Mouse (Mus musculus): Measurements from ENCODE around the gene Lpin1. TPM values are rescaled to one million over a fixed set of nuclear protein-coding genes. Genes with fewer than 3 reads are reported as not detected.
A peak's percentile ranks its signal among the peaks of the same experiment; 100 is the strongest.

Gene Lpin1
- polyA plus RNA-seq, 1 experiment from 2014 or later, result 9.6 TPM

DNA sequence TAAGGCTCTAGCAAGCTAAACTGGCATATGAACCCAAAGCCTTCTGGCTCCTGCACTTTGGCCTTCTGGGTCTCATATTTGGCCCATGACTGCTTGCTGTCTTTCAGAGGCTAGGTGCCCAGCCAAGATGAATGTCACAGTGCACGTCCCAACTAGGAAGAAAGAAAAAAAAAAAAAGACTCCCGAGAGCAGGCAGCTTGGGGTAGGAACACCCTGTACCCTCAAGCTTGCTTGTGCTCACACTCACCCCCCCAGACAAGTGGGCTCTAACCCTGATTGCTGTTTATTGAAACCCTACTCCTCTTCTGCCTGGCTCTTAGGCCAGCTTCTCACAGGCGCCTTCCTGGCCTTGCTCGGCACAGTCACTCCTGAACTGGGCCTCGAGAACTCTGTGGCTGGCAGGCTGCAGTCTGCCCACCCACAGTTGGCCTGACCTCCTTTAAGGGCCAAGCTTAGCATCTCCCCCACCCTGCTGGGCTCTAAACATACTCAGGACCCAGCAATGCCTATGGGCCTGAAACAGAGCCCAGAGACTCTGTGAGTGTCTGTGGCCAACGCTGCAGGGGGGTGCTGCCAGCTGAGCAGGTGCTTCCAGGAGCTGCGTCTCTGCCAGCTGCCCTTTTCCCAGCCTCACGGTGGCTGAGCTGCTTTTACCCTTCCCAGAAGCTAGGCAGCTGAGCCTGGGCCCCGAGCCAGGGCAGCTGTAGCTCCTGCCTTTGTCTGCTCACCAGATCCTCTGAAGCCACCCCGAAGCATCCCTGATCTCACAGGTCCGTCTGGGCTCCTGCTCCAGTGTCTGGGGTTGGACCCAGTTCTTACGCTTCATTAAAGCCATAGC, 33.0 kb upstream of the Lpin1 start:
- H3K27me3 ChIP-seq (replicated peaks; ENCODE audit: control insufficient read depth, insufficient read depth, low read length), result no peaks in the 10 kb centered on the region
- WGBS, result 64% methylated on average over 12 of the region's 12 CpGs
- H3K9me3 ChIP-seq (ENCODE audit: control insufficient read depth, low read length), result no peaks in the 10 kb centered on the region
- H3K4me1 ChIP-seq (replicated peaks; ENCODE audit: control insufficient read depth, insufficient read depth, low read length), result no peaks in the 10 kb centered on the region
- no peak overlapping the region for H3K4me2 ChIP-seq
- no peak overlapping the region for H3K27ac ChIP-seq (ENCODE audit: low read depth, low read length)
- no peaks in the 10 kb centered on the region for H3K36me3 ChIP-seq (ENCODE audit: control insufficient read depth, insufficient read depth, low read length)
- H3K9ac ChIP-seq (ENCODE audit: low read depth, low read length), result no peak overlapping the region
- H3K4me3 ChIP-seq (ENCODE audit: low read depth, low read length), result no peak overlapping the region
- DNase-seq (ENCODE audit: low spot score) (no peak), ATAC-seq (replicated peaks; ENCODE audit: low FRiP score) (no peak)

DNA sequence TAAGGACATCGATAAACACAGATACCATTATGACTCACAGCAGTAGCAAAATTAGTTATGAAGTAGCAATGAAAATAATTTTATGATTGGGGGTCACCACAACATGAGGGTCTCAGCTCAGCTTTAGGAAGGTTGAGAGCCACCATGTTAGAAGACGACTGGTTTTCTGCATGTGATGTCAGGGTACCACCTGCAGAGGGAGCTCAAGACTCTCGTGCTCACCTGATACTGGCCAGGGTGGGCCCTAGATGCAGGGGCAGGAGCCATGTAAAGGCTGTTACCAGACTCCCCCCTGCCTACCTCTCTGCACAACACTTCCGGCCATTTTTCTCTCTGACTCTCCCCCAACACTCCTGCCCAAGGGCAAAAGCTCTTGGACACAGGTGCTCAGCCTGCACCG, 31.2 kb upstream of the Lpin1 start:
- H3K9me3 ChIP-seq (ENCODE audit: control insufficient read depth, low read length), result no peaks in the 10 kb centered on the region
- no peaks in the 10 kb centered on the region for H3K36me3 ChIP-seq (ENCODE audit: control insufficient read depth, insufficient read depth, low read length)
- 56% methylated on average over 5 of the region's 5 CpGs for WGBS
- H3K27ac ChIP-seq (ENCODE audit: low read depth, low read length), result no peak overlapping the region
- no peak overlapping the region for H3K9ac ChIP-seq (ENCODE audit: low read depth, low read length)
- no peak for ATAC-seq (replicated peaks; ENCODE audit: low FRiP score)
- no peaks in the 10 kb centered on the region for H3K4me1 ChIP-seq (replicated peaks; ENCODE audit: control insufficient read depth, insufficient read depth, low read length)
- H3K27me3 ChIP-seq (replicated peaks; ENCODE audit: control insufficient read depth, insufficient read depth, low read length), result no peaks in the 10 kb centered on the region
- no peak overlapping the region for H3K4me2 ChIP-seq
- no peak for DNase-seq (ENCODE audit: low spot score)
- H3K4me3 ChIP-seq (ENCODE audit: low read depth, low read length), result no peak overlapping the region

DNA sequence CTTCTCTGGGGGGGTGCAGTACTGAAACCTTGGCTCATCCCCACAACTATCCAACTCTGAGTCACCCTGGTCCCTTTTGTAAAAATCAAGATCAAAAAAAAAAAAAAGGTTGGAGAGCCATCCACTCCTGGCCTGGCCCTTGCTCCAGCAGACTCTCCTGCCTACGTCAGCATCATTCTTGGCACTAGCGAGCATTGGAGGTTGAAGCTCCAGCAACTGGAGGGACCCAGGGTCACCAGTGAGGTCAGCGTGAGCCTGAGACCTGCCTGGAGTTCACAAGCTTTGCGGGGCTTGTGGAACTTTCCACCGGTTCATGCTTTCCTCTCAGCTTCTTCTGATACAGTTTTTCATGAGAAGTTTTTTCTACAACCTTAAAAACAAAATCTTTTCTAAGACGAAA, 29.3 kb upstream of the Lpin1 start:
- Histone ChIP-seq H3K9ac (ENCODE audit: low read depth, low read length) (no peak overlapping the region), H3K9me3 (ENCODE audit: control insufficient read depth, low read length) (no peaks in the 10 kb centered on the region), H3K36me3 (ENCODE audit: control insufficient read depth, insufficient read depth, low read length) (no peaks in the 10 kb centered on the region), H3K27me3 (replicated peaks; ENCODE audit: control insufficient read depth, insufficient read depth, low read length) (no peaks in the 10 kb centered on the region), H3K27ac (ENCODE audit: low read depth, low read length) (no peak overlapping the region), H3K4me1 (replicated peaks; ENCODE audit: control insufficient read depth, insufficient read depth, low read length) (no peaks in the 10 kb centered on the region), H3K4me2 (no peak overlapping the region), H3K4me3 (ENCODE audit: low read depth, low read length) (no peak overlapping the region)
- no peak for ATAC-seq (replicated peaks; ENCODE audit: low FRiP score)
- DNase-seq (ENCODE audit: low spot score), result no peak
- WGBS, result 76% methylated on average over 6 of the region's 6 CpGs

DNA sequence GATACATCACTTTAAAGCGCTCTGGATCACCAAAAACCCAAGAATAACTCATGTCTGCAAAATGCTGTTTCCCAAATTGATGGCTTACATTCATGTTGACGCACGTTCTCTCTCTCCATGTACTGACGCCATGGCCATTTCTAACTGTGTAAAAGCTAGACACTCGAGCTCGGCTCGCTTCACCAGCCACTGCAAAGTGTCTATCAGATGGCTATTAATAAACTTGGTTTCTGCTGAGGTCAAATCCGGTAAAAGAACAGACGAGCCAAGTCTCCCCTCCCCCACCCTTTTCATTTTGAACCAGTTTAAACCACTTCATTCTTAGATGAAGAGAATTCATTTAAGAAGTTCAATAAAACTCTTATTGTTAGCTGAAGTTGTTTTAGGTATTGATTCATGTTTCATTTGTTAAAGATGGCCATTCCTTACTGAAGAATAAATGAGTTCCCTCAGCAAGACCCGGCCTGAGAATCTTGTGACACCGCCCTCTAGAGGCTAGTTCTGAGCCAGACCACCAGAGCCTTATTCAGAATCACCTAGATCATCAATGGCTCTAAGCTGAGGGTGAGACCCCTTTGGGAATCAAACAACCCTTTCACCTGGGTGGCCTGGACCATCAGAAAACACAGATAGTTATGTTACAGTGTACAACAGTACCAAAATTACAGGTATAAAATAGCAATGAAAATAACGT, 28.5 kb upstream of the Lpin1 start:
- Histone ChIP-seq H3K9ac (ENCODE audit: low read depth, low read length) (no peak overlapping the region), H3K27ac (ENCODE audit: low read depth, low read length) (no peak overlapping the region), H3K36me3 (ENCODE audit: control insufficient read depth, insufficient read depth, low read length) (no peaks in the 10 kb centered on the region), H3K27me3 (replicated peaks; ENCODE audit: control insufficient read depth, insufficient read depth, low read length) (no peaks in the 10 kb centered on the region), H3K4me3 (ENCODE audit: low read depth, low read length) (no peak overlapping the region), H3K9me3 (ENCODE audit: control insufficient read depth, low read length) (no peaks in the 10 kb centered on the region), H3K4me1 (replicated peaks; ENCODE audit: control insufficient read depth, insufficient read depth, low read length) (no peaks in the 10 kb centered on the region), H3K4me2 (no peak overlapping the region)
- WGBS, result 66% methylated on average over 12 of the region's 12 CpGs
- ATAC-seq (replicated peaks; ENCODE audit: low FRiP score) (no peak), DNase-seq (ENCODE audit: low spot score) (no peak)

DNA sequence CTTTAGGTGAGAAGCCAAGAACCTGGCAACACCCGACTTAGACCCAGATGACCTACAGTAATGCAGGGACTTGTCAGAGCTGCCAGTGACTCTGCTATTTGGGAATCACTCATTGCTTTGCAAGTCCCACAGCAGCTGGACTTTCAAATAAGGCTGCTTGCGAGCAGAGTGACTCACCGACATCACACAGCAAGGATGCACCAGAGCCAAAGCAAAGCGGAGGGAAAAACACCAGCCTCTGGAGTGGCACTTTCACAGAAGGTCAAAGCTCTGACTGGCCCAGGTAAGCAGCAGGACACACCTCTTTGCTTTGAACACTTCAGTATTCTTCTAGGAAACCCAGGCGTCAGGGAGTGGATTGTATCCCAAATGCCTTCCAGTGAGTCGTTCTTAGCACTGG, 25.1 kb upstream of the Lpin1 start:
- Histone ChIP-seq H3K36me3 (ENCODE audit: control insufficient read depth, insufficient read depth, low read length) (no peaks in the 10 kb centered on the region), H3K27me3 (replicated peaks; ENCODE audit: control insufficient read depth, insufficient read depth, low read length) (no peaks in the 10 kb centered on the region), H3K9me3 (ENCODE audit: control insufficient read depth, low read length) (no peaks in the 10 kb centered on the region), H3K4me2 (no peak overlapping the region), H3K9ac (ENCODE audit: low read depth, low read length) (no peak overlapping the region), H3K4me3 (ENCODE audit: low read depth, low read length) (no peak overlapping the region), H3K4me1 (replicated peaks; ENCODE audit: control insufficient read depth, insufficient read depth, low read length) (no peaks in the 10 kb centered on the region), H3K27ac (ENCODE audit: low read depth, low read length) (no peak overlapping the region)
- DNase-seq (ENCODE audit: low spot score), result no peak
- 69% methylated on average over 6 of the region's 6 CpGs for WGBS
- no peak for ATAC-seq (replicated peaks; ENCODE audit: low FRiP score)

DNA sequence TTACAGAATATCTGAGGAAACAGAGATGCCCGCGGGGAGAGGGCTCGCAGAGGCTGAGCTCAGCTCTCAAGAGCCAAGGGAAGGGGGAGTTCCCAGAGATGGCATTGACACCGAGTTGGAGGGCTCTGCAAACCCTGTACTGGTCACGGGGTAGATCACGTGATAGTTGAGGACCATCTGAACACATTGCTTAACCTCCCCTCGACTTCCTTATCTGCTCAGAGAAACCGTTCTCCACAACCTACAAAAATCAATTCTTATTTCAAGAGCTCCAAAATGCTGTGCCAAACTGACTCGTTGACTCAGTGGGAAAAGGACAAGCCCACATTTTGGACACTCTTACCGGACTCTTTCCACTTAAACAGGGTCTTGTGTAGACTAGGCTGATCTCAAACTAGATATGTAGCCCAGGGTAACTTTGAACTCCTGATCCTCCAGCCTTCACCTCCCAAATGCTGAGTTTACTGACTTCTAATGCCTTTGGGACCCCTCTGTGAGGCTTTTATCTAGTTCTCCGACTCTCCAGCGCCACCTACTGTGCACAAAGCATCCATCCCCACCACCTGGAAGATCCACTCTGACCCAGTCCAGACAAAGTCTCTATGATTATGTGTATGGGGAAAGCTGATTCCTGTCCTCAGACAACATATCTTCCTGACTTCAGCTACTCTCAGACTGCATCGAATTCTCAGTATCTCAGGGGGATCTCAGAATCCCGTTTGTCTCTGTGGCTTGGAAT, 23.5 kb upstream of the Lpin1 start:
- Histone ChIP-seq H3K4me3 (ENCODE audit: low read depth, low read length) (no peak overlapping the region), H3K36me3 (ENCODE audit: control insufficient read depth, insufficient read depth, low read length) (no peaks in the 10 kb centered on the region), H3K27me3 (replicated peaks; ENCODE audit: control insufficient read depth, insufficient read depth, low read length) (no peaks in the 10 kb centered on the region), H3K9ac (ENCODE audit: low read depth, low read length) (no peak overlapping the region), H3K4me1 (replicated peaks; ENCODE audit: control insufficient read depth, insufficient read depth, low read length) (no peaks in the 10 kb centered on the region), H3K27ac (ENCODE audit: low read depth, low read length) (no peak overlapping the region), H3K4me2 (no peak overlapping the region), H3K9me3 (ENCODE audit: control insufficient read depth, low read length) (no peaks in the 10 kb centered on the region)
- ATAC-seq (replicated peaks; ENCODE audit: low FRiP score) (no peak), DNase-seq (ENCODE audit: low spot score) (peak; percentile 36)
- WGBS, result 49% methylated on average over 14 of the region's 14 CpGs

DNA sequence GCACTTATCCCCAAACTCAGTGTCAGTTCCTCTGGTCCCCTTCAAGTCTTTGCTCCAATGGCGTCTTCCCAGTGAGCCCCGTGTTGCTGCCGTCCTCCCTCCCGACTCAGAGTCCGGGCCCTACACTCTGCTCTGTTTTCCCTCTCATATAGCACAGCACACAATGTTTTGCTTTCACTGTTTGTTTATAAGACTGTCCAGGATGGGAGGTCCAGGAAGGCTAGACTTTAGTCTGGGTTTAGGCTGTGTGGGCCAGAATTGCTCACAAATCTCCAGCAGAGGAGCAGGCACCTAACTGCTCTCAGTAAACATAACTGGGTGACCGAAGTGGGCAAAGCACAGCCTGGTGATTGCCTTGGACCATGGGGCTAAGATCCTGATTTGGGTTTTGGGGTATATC, 22.5 kb upstream of the Lpin1 start:
- no peaks in the 10 kb centered on the region for H3K36me3 ChIP-seq (ENCODE audit: control insufficient read depth, insufficient read depth, low read length)
- no peaks in the 10 kb centered on the region for H3K4me1 ChIP-seq (replicated peaks; ENCODE audit: control insufficient read depth, insufficient read depth, low read length)
- ATAC-seq (replicated peaks; ENCODE audit: low FRiP score) (no peak), DNase-seq (ENCODE audit: low spot score) (no peak)
- WGBS, result 81% methylated on average over 6 of the region's 6 CpGs
- H3K27me3 ChIP-seq (replicated peaks; ENCODE audit: control insufficient read depth, insufficient read depth, low read length), result no peaks in the 10 kb centered on the region
- no peak overlapping the region for H3K4me2 ChIP-seq
- no peak overlapping the region for H3K4me3 ChIP-seq (ENCODE audit: low read depth, low read length)
- no peak overlapping the region for H3K9ac ChIP-seq (ENCODE audit: low read depth, low read length)
- no peak overlapping the region for H3K27ac ChIP-seq (ENCODE audit: low read depth, low read length)
- no peaks in the 10 kb centered on the region for H3K9me3 ChIP-seq (ENCODE audit: control insufficient read depth, low read length)

DNA sequence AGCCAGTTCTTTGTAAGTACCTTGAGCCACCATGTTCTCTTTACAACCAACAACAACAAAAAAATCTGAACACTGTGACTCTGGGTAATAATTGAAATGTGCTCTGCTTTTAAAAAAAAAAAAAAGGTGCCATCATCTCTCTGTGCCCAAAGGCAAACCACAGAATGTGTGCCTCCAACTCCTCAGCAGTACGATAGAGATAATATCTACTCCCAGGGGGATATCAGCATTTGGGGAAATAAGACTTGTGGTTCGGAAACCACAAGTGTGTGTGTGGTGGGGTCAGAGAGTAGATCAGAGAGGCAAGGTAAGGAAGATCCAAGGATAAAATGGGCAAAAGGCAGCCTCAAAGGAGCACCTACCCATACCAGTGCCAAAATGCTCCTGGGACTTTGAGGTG, 20.7 kb upstream of the Lpin1 start:
- no peak overlapping the region for H3K9ac ChIP-seq (ENCODE audit: low read depth, low read length)
- no peaks in the 10 kb centered on the region for H3K4me1 ChIP-seq (replicated peaks; ENCODE audit: control insufficient read depth, insufficient read depth, low read length)
- no peak overlapping the region for H3K4me2 ChIP-seq
- no peaks in the 10 kb centered on the region for H3K9me3 ChIP-seq (ENCODE audit: control insufficient read depth, low read length)
- 46% methylated on average over 2 of the region's 2 CpGs for WGBS
- H3K27me3 ChIP-seq (replicated peaks; ENCODE audit: control insufficient read depth, insufficient read depth, low read length), result no peaks in the 10 kb centered on the region
- no peak overlapping the region for H3K27ac ChIP-seq (ENCODE audit: low read depth, low read length)
- ATAC-seq (replicated peaks; ENCODE audit: low FRiP score), result no peak
- no peak overlapping the region for H3K4me3 ChIP-seq (ENCODE audit: low read depth, low read length)
- no peak for DNase-seq (ENCODE audit: low spot score)
- H3K36me3 ChIP-seq (ENCODE audit: control insufficient read depth, insufficient read depth, low read length), result no peaks in the 10 kb centered on the region

All from liver, embryonic 11.5 days (tissue).